Mouse (Mus musculus) ES-E14 (cell line): ENCODE measurements around the gene Slc9a6. TPM values are rescaled to one million over a fixed set of nuclear protein-coding genes. Genes with fewer than 3 reads are reported as not detected.

ENCODE experiments used
- DNase-seq: peaks from one replicate; pipeline ENCODE4 v3.0.0-alpha.2; 2013; ENCODE audit warnings: low read depth, low spot score
- H3K27ac ChIP-seq: 2 replicates; pipeline ENCODE4 v1.5.1; 2012; ENCODE audit warnings: low read depth, mild to moderate bottlenecking, low read length, moderate library complexity, mixed read lengths; ENCODE audit not compliant: poor library complexity, insufficient read depth, severe bottlenecking
- H3K36me3 ChIP-seq: 2 replicates; pipeline ENCODE4 v1.6.1; 2012; ENCODE audit warnings: mild to moderate bottlenecking, low read length, moderate library complexity, mixed read lengths; ENCODE audit not compliant: control insufficient read depth, poor library complexity, insufficient read depth, severe bottlenecking
- H3K4me1 ChIP-seq, 2 experiments: fragments of 150-350 bp in 1 of 2; sonication (generic) in 1 of 2; 2 replicates each; pipeline ENCODE4 v1.6.1; 2012; ENCODE audit warnings: low read length in 2 of 2, mild to moderate bottlenecking in 1 of 2, mixed read lengths in 1 of 2; ENCODE audit not compliant: control insufficient read depth in 2 of 2, insufficient read depth in 2 of 2, poor library complexity in 1 of 2
- H3K4me3 ChIP-seq, 2 experiments: fragments of 150-350 bp in 1 of 2; sonication (generic) in 1 of 2; 2 replicates each; pipeline ENCODE4 v1.5.1; 2012; ENCODE audit warnings: low read length in 2 of 2, low read depth in 1 of 2, mild to moderate bottlenecking in 1 of 2, mixed read lengths in 1 of 2; ENCODE audit not compliant: insufficient read depth in 1 of 2, poor library complexity in 1 of 2, severe bottlenecking in 1 of 2
- H3K9ac ChIP-seq: 2 replicates; pipeline ENCODE4 v1.6.1; 2012; ENCODE audit warnings: low read depth, mild to moderate bottlenecking, low read length, mixed read lengths; ENCODE audit not compliant: poor library complexity, insufficient read depth, severe bottlenecking
- H3K9me3 ChIP-seq: fragments of 150-350 bp; sonication (generic); 2 replicates; pipeline ENCODE4 v1.6.1; 2012; ENCODE audit warnings: low read depth, mild to moderate bottlenecking, low read length; ENCODE audit not compliant: control insufficient read depth, insufficient read depth
- CHD2 ChIP-seq: IDR thresholded peaks from 2 replicates; pipeline ENCODE4 v1.6.1; 2014; ENCODE audit warnings: mild to moderate bottlenecking, low read depth, low read length, inconsistent platforms
- HCFC1 ChIP-seq: IDR thresholded peaks from 2 replicates; pipeline ENCODE4 v1.6.1; 2012; ENCODE audit warnings: low read length, inconsistent platforms, borderline replicate concordance; ENCODE audit not compliant: insufficient read depth
- MAFK ChIP-seq: IDR thresholded peaks from 2 replicates; pipeline ENCODE4 v1.6.1; 2014; ENCODE audit warnings: mild to moderate bottlenecking, low read depth, low read length, inconsistent platforms; ENCODE audit not compliant: insufficient read depth
- ZC3H11A ChIP-seq: IDR thresholded peaks from 2 replicates; pipeline ENCODE4 v1.6.1; 2012; ENCODE audit warnings: low read depth, mild to moderate bottlenecking, inconsistent platforms, low read length, borderline replicate concordance
- ZNF384 ChIP-seq: IDR thresholded peaks from 2 replicates; pipeline ENCODE4 v1.6.1; 2012; ENCODE audit warnings: low read depth, low read length, inconsistent platforms
- in situ Hi-C, 2 experiments: fragments of 600-800 bp; cut with MboI; formaldehyde crosslinking; loops; one replicate each; pipeline ENCODE4 v1.15.1; 2025; ENCODE audit warnings: low sequenced_read_pairs in 2 of 2, inconsistent platforms in 1 of 2; ENCODE audit not compliant: unreplicated experiment in 2 of 2
- total RNA-seq: library from RNA; depleted of rRNA; stranded (reverse); fragments of 300-350 nt; gene quantifications from 2 replicates; pipeline ENCODE4 v1.2.3, GENCODE M21; 2012

Gene Slc9a6
- total RNA-seq, 1 experiment = 16.5 TPM

DNA sequence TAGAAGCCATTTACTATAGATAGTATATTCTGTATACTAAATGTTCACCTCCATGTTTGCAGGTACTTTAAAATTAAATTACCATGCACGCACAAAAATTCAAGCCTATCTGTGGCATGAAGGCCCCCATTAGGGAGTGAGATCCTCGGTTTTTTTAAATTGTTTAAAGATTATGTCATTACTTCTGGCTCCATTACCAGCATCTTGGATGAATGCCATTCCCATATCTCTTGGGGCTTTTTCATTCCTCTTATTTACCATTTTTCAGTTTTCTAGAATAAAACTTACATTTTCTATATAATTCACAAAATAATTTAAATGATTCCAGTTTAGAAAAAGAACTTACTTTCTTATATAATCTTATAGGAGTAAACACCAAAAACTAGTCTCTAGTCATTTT, 46.1 kb downstream of the Slc9a6 start:
- DNase-seq = no peak
- Histone ChIP-seq H3K36me3 (no peaks in the 10 kb centered on the region), H3K4me3 (no peak overlapping the region), H3K27ac (no peak overlapping the region), H3K4me1 (no peaks in the 10 kb centered on the region), H3K9ac (no peak overlapping the region), H3K9me3 (no peaks in the 10 kb centered on the region)
- in situ Hi-C loops = no loop called here
- TF ChIP-seq CHD2 = no peak
- TF ChIP-seq ZNF384 = no peak
- TF ChIP-seq ZC3H11A = no peak
- no peak for TF ChIP-seq MAFK
- no peak for TF ChIP-seq HCFC1

- Histone ChIP-seq H3K36me3 (no peaks in the 10 kb centered on the region), H3K4me1 (no peaks in the 10 kb centered on the region), H3K27ac (no peak overlapping the region), H3K9me3 (no peaks in the 10 kb centered on the region), H3K9ac (no peak overlapping the region), H3K4me3 (no peak overlapping the region)
- TF ChIP-seq MAFK (no peak), HCFC1 (no peak), CHD2 (no peak), ZC3H11A (no peak), ZNF384 (no peak)
- in situ Hi-C loops = no loop called here
- DNase-seq = no peak
These were observed 49.7 kb downstream of the Slc9a6 start for GRCm38 (mm10) chrX:56659286-56659685.

- Histone ChIP-seq H3K9me3 (no peaks in the 10 kb centered on the region), H3K27ac (no peak overlapping the region), H3K4me1 (no peaks in the 10 kb centered on the region), H3K4me3 (no peak overlapping the region), H3K36me3 (no peaks in the 10 kb centered on the region), H3K9ac (no peak overlapping the region)
- TF ChIP-seq HCFC1 (no peak), CHD2 (no peak), MAFK (no peak), ZNF384 (no peak), ZC3H11A (no peak)
- no peak for DNase-seq
- in situ Hi-C loops = no loop called here
These were observed 51.6 kb downstream of the Slc9a6 start for GRCm38 (mm10) chrX:56661143-56661542.

DNA sequence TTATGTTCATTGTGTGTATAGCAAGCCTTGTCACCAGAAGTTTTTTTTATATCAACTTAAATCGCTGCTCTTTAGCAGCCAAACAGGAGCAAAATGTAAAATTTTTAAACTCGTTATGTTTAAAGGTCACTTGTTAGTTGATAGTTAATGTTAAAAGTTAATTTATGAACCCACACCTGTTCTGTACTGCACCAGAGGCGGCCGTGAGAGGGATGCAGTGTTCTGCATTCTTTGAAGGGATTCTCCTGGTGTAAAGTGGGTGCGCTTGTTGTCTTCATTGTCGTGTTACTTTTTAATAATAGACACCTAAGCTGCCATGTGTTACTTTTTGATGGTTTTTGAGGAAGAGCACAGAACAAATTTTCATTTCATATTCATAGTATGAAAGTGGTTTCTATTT, 52.8 kb downstream of the Slc9a6 start:
- DNase-seq = no peak
- TF ChIP-seq ZNF384 (no peak), ZC3H11A (no peak), HCFC1 (no peak), CHD2 (no peak), MAFK (no peak)
- H3K9me3 ChIP-seq = no peaks in the 10 kb centered on the region
- H3K9ac ChIP-seq = no peak overlapping the region
- H3K4me3 ChIP-seq = no peak overlapping the region
- H3K36me3 ChIP-seq = no peaks in the 10 kb centered on the region
- in situ Hi-C loops = no loop called here
- H3K4me1 ChIP-seq = no peaks in the 10 kb centered on the region
- no peak overlapping the region for H3K27ac ChIP-seq

DNA sequence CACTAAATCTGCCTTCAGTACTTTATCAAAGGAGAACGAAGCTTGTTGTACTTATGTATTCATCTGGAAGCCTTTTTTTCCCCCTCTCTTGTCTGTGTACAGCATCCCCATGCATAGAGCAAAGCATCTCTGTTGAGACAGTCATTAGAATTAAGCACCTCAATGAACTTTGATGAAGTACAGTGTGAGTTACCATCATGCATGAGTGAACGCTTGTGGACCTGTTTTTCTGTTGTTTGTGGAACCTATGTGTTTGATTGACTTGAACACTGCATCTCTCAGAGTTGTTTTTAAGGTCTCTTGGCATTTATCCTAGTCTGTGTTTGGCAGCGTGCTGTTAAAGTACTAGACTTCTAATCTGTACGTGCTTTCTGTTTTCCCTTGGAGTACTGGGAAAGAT, 53.8 kb downstream of the Slc9a6 start:
- Histone ChIP-seq H3K4me3 (no peak overlapping the region), H3K9ac (no peak overlapping the region), H3K36me3 (no peaks in the 10 kb centered on the region), H3K27ac (no peak overlapping the region), H3K4me1 (no peaks in the 10 kb centered on the region), H3K9me3 (no peaks in the 10 kb centered on the region)
- DNase-seq = no peak
- no peak for TF ChIP-seq ZNF384
- TF ChIP-seq CHD2 = no peak
- TF ChIP-seq HCFC1 = no peak
- in situ Hi-C loops = no loop called here
